Mouse (Mus musculus) intestine, postnatal 0 days (tissue): ENCODE data around the gene Olfr878. TPM values are rescaled to one million over a fixed set of nuclear protein-coding genes. Genes with fewer than 3 reads are reported as not detected.

Source experiments
- ATAC-seq: fragments of 200-750 bp; cut with Nextera tagmentation; 2 replicates; pipeline ENCODE4 v1.8.0; 2017; ENCODE audit warnings: mild to moderate bottlenecking, moderate TSS enrichment, moderate library complexity
- H3K27ac ChIP-seq: fragments of 300-500 bp; sonication (generic); 2 replicates; pipeline ENCODE4 v1.5.1; 2014; ENCODE audit warnings: mild to moderate bottlenecking, low read depth, low read length, moderate library complexity
- H3K27me3 ChIP-seq: fragments of 300-500 bp; sonication (generic); replicated peaks from 2 replicates; pipeline ENCODE4 v1.6.1; 2014; ENCODE audit warnings: low read length, mixed read lengths; ENCODE audit not compliant: control insufficient read depth, insufficient read depth
- H3K36me3 ChIP-seq: fragments of 300-500 bp; sonication (generic); 2 replicates; pipeline ENCODE4 v1.6.1; 2014; ENCODE audit warnings: mild to moderate bottlenecking, moderate library complexity; ENCODE audit not compliant: control insufficient read depth, insufficient read depth
- H3K4me1 ChIP-seq: fragments of 300-500 bp; sonication (generic); replicated peaks from 2 replicates; pipeline ENCODE4 v1.6.1; 2014; ENCODE audit warnings: antibody characterized with exemption, low read length, mixed read lengths; ENCODE audit not compliant: control insufficient read depth, insufficient read depth
- H3K4me2 ChIP-seq: fragments of 300-500 bp; sonication (generic); replicated peaks from 2 replicates; pipeline ENCODE4 v1.6.1; 2014; ENCODE audit warnings: low read depth, mild to moderate bottlenecking, moderate library complexity
- H3K4me3 ChIP-seq: fragments of 300-500 bp; sonication (generic); 2 replicates; pipeline ENCODE4 v1.5.1; 2014; ENCODE audit warnings: low read depth, low read length
- H3K9ac ChIP-seq: fragments of 300-500 bp; sonication (generic); 2 replicates; pipeline ENCODE4 v1.6.1; 2014; ENCODE audit warnings: mild to moderate bottlenecking, low read depth, low read length
- H3K9me3 ChIP-seq: fragments of 300-500 bp; sonication (generic); 2 replicates; pipeline ENCODE4 v1.6.1; 2016; ENCODE audit warnings: mixed run types; ENCODE audit not compliant: control insufficient read depth
- CTCF ChIP-seq: sonication (generic); IDR thresholded peaks from 2 replicates; pipeline ENCODE4 v1.5.1; 2016; ENCODE audit warnings: low read depth, mild to moderate bottlenecking, control low read depth, antibody characterized with exemption, moderate library complexity
- WGBS: fragments of 180-500 bp; shearing (Covaris S2); extraction: QIAGEN DNeasy Blood & Tissue Kit; methylation state at CpG from one replicate; pipeline ENCODE4 v1.1.7; 2014; 5-methylcytosine and 5-hydroxymethylcytosine counted together
- polyA plus RNA-seq: library from polyadenylated mRNA; unstranded; fragments of >200 nt; fragmentation: Nextera tagmentation; extraction: Ambion mirVana; gene quantifications from 2 replicates; pipeline ENCODE4 v1.2.1, GENCODE M21; 2015

Olfr878 gene
- polyA plus RNA-seq, 1 experiment from 2014 or later: not detected

- no peak overlapping the region for H3K9ac ChIP-seq
- H3K27me3 ChIP-seq: no peaks in the 10 kb centered on the region
- no peak overlapping the region for H3K4me3 ChIP-seq
These were observed 378 bp downstream of the Olfr878 start for GRCm38 (mm10) chr9:37918018-37918417.

GRCm38 (mm10) chr9:37924194-37924593 is 6.6 kb downstream of the Olfr878 start:
- no peak for TF ChIP-seq CTCF
- no peak overlapping the region for H3K4me2 ChIP-seq
- H3K4me3 ChIP-seq: no peak overlapping the region
- no peaks in the 10 kb centered on the region for H3K4me1 ChIP-seq
- ATAC-seq: no peak
- no peak overlapping the region for H3K27ac ChIP-seq
- WGBS: 83% methylated on average over 5 of the region's 5 CpGs
- H3K27me3 ChIP-seq: no peaks in the 10 kb centered on the region
- no peak overlapping the region for H3K9ac ChIP-seq
- no peaks in the 10 kb centered on the region for H3K36me3 ChIP-seq
- H3K9me3 ChIP-seq: no peaks in the 10 kb centered on the region

More at GRCm38 (mm10) chr9:37918018-37918417, 378 bp downstream of the Olfr878 start:
- Histone ChIP-seq H3K27ac (no peak overlapping the region), H3K9me3 (no peaks in the 10 kb centered on the region), H3K4me2 (no peak overlapping the region), H3K36me3 (no peaks in the 10 kb centered on the region), H3K4me1 (no peaks in the 10 kb centered on the region)
- TF ChIP-seq CTCF: no peak
- no peak for ATAC-seq
- 47% methylated on average over 1 of the region's 1 CpGs for WGBS

- WGBS: 62% methylated on average over 2 of the region's 2 CpGs
- no peaks in the 10 kb centered on the region for H3K27me3 ChIP-seq
- no peak overlapping the region for H3K4me2 ChIP-seq
- H3K36me3 ChIP-seq: no peaks in the 10 kb centered on the region
- H3K4me3 ChIP-seq: no peak overlapping the region
- H3K9ac ChIP-seq: no peak overlapping the region
- no peak overlapping the region for H3K27ac ChIP-seq
- H3K9me3 ChIP-seq: no peaks in the 10 kb centered on the region
- ATAC-seq: no peak
- H3K4me1 ChIP-seq: no peaks in the 10 kb centered on the region
- no peak for TF ChIP-seq CTCF
These were observed 7.8 kb downstream of the Olfr878 start for GRCm38 (mm10) chr9:37925445-37925844.

GRCm38 (mm10) chr9:37926019-37927013 is 8.7 kb downstream of the Olfr878 start:
- no peaks in the 10 kb centered on the region for H3K4me1 ChIP-seq
- WGBS: 22% methylated on average over 3 of the region's 3 CpGs
- no peak overlapping the region for H3K9ac ChIP-seq
- H3K27me3 ChIP-seq: no peaks in the 10 kb centered on the region
- no peak overlapping the region for H3K27ac ChIP-seq
- no peak for TF ChIP-seq CTCF
- no peaks in the 10 kb centered on the region for H3K9me3 ChIP-seq
- peak; percentile 79 for ATAC-seq
- no peak overlapping the region for H3K4me3 ChIP-seq
- H3K36me3 ChIP-seq: no peaks in the 10 kb centered on the region
- no peak overlapping the region for H3K4me2 ChIP-seq

- no peaks in the 10 kb centered on the region for H3K4me1 ChIP-seq
- 5% methylated on average over 11 of the region's 11 CpGs for WGBS
- H3K9me3 ChIP-seq: no peaks in the 10 kb centered on the region
- TF ChIP-seq CTCF: peak; percentile 88
- no peaks in the 10 kb centered on the region for H3K36me3 ChIP-seq
- no peak overlapping the region for H3K4me2 ChIP-seq
- H3K9ac ChIP-seq: no peak overlapping the region
- no peaks in the 10 kb centered on the region for H3K27me3 ChIP-seq
- ATAC-seq: no peak
- no peak overlapping the region for H3K27ac ChIP-seq
- no peak overlapping the region for H3K4me3 ChIP-seq
These were observed 14.9 kb downstream of the Olfr878 start for GRCm38 (mm10) chr9:37932519-37932918.

GRCm38 (mm10) chr9:37934146-37934545 is 16.5 kb downstream of the Olfr878 start:
- Histone ChIP-seq H3K9me3 (no peaks in the 10 kb centered on the region), H3K9ac (no peak overlapping the region), H3K4me1 (no peaks in the 10 kb centered on the region), H3K4me3 (no peak overlapping the region), H3K27me3 (no peaks in the 10 kb centered on the region), H3K4me2 (no peak overlapping the region), H3K36me3 (no peaks in the 10 kb centered on the region), H3K27ac (no peak overlapping the region)
- no peak for TF ChIP-seq CTCF
- no peak for ATAC-seq
